Mouse (Mus musculus) liver, embryonic 13.5 days (tissue): ENCODE data around the gene Actr3b. TPM values are rescaled to one million over a fixed set of nuclear protein-coding genes. Genes with fewer than 3 reads are reported as not detected.
"Not testable (repeated sequence)": the region's sequence is repeated elsewhere in the genome, so short reads cannot be mapped to it uniquely, and the experiment has no call there.

ENCODE experiments used
- ATAC-seq: fragments of 200-750 bp; cut with Nextera tagmentation; 2 replicates; pipeline ENCODE4 v1.8.0; 2017; ENCODE audit warnings: low read depth, mild to moderate bottlenecking, moderate number of reproducible peaks, moderate library complexity
- DNase-seq: peaks from one replicate; pipeline ENCODE4 v3.0.0; 2022
- H3K27ac ChIP-seq: fragments of 300-500 bp; sonication (generic); 2 replicates; pipeline ENCODE4 v1.5.1; 2015; ENCODE audit warnings: moderate library complexity, mild to moderate bottlenecking, inconsistent platforms
- H3K27me3 ChIP-seq: fragments of 300-500 bp; sonication (generic); 2 replicates; pipeline ENCODE4 v1.6.1; 2015; ENCODE audit warnings: mild to moderate bottlenecking, inconsistent platforms
- H3K36me3 ChIP-seq: fragments of 300-500 bp; sonication (generic); 2 replicates; pipeline ENCODE4 v1.6.1; 2015; ENCODE audit warnings: mild to moderate bottlenecking, inconsistent platforms
- H3K4me1 ChIP-seq: fragments of 300-500 bp; sonication (generic); replicated peaks from 2 replicates; pipeline ENCODE4 v1.6.1; 2015; ENCODE audit warnings: inconsistent platforms
- H3K4me2 ChIP-seq: fragments of 300-500 bp; sonication (generic); 2 replicates; pipeline ENCODE4 v1.6.1; 2015; ENCODE audit warnings: inconsistent platforms, mild to moderate bottlenecking, moderate library complexity
- H3K4me3 ChIP-seq: fragments of 300-500 bp; sonication (generic); replicated peaks from 2 replicates; pipeline ENCODE4 v1.5.1; 2015; ENCODE audit warnings: mild to moderate bottlenecking, inconsistent platforms
- H3K9ac ChIP-seq: fragments of 300-500 bp; sonication (generic); 2 replicates; pipeline ENCODE4 v1.6.1; 2015; ENCODE audit warnings: mild to moderate bottlenecking, inconsistent platforms
- H3K9me3 ChIP-seq: fragments of 300-500 bp; sonication (generic); replicated peaks from 2 replicates; pipeline ENCODE4 v1.6.1; 2016; ENCODE audit warnings: inconsistent platforms
- WGBS: fragments of 180-500 bp; shearing (Covaris S2); methylation state at CpG from one replicate; pipeline ENCODE4 v1.1.7; 2015; ENCODE audit not compliant: insufficient replicate concordance; 5-methylcytosine and 5-hydroxymethylcytosine counted together
- polyA plus RNA-seq: library from polyadenylated mRNA; unstranded; fragments of >200 nt; fragmentation: Nextera tagmentation; extraction: Ambion mirVana; gene quantifications from 2 replicates; pipeline ENCODE4 v1.2.1, GENCODE M21; 2015

Gene Actr3b
- 0.90 and 0.95 TPM in 2 replicates for polyA plus RNA-seq

- WGBS = 2% methylated on average over 44 of the region's 45 CpGs
- Histone ChIP-seq H3K9me3 (no peaks in the 10 kb centered on the region), H3K36me3 (no peaks in the 10 kb centered on the region), H3K9ac (peak within 1 kb of the TSS; percentile 56), H3K4me3 (peak within 1 kb of the TSS; percentile 63), H3K4me2 (peak within 1 kb of the TSS; percentile 86), H3K27ac (no peak within 1 kb of the TSS), H3K27me3 (peaks cover 18% of the 10 kb centered on the region), H3K4me1 (peaks cover 12% of the 10 kb centered on the region)
- peak; percentile 72 for DNase-seq
- peak; percentile 95 for ATAC-seq
These were observed at the start of gene Actr3b for GRCm38 (mm10) chr5:25759460-25760409. Actr3b (plus strand) TSS chr5:25759997.

DNA sequence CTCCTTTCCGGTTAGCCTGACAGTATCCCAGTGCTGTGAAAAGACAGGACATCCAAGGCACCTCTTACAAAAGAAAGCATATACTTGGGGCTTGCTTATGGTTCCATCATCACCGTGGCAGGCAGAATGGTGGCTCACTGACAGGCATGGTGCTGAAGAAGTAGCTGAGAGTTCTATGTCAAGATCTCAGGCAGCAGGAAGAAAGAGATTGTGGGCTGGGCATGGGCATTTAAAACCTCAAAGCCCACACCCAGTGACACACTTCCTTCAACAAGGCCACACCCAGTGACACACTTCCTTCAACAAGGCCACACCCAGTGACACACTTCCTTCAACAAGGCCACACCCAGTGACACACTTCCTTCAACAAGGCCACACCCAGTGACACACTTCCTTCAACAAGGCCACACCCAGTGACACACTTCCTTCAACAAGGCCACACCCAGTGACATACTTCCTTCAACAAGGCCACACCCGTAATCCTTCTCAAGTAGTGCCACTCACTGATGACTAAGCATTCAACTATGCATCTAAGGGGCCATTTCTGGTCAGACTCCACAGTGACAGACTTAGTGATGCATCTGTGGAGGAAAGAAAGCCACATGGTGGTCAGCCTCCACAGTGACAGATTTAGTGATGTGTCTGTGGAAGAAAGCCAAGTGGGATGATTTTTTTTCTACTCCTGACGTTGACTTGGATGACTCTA lies 46.6 kb upstream of the Actr3b start:
- H3K27ac ChIP-seq, H3K4me1 ChIP-seq, DNase-seq, H3K4me2 ChIP-seq, H3K27me3 ChIP-seq, H3K9me3 ChIP-seq, H3K36me3 ChIP-seq, ATAC-seq, H3K4me3 ChIP-seq, H3K9ac ChIP-seq: not testable (repeated sequence)
- WGBS = 85% methylated on average over 4 of the region's 4 CpGs

GRCm38 (mm10) chr5:25719390-25719789 lies 40.4 kb upstream of the Actr3b start:
- DNase-seq (no peak), ATAC-seq (no peak)
- no peak overlapping the region for H3K9ac ChIP-seq
- H3K36me3 ChIP-seq = no peaks in the 10 kb centered on the region
- no peak overlapping the region for H3K27ac ChIP-seq
- 75% methylated on average over 4 of the region's 4 CpGs for WGBS
- H3K9me3 ChIP-seq = no peaks in the 10 kb centered on the region
- no peaks in the 10 kb centered on the region for H3K27me3 ChIP-seq
- no peaks in the 10 kb centered on the region for H3K4me1 ChIP-seq
- no peak overlapping the region for H3K4me2 ChIP-seq
- no peak overlapping the region for H3K4me3 ChIP-seq

DNA sequence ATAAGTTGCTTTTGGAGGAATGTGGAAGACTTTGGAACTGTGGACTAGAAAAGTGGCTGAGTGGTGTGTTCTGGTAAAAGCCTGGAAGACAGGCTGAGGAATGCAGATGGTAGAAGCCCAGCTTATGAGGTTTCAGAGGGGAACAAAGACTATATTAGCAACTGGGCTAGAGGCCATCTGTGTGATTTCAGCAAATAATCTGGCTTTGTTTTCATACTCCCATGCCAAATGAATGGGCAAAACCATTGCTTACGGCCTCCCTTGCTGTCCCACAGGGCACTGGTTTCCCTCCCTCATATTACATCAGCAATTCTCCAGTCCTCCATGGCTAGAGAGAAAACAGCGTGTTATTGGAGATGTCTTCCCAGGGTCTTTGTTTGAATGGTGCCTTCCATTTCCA lies 36.8 kb upstream of the Actr3b start:
- no peak overlapping the region for H3K4me2 ChIP-seq
- no peaks in the 10 kb centered on the region for H3K4me1 ChIP-seq
- 45% methylated on average over 2 of the region's 2 CpGs for WGBS
- no peak overlapping the region for H3K27ac ChIP-seq
- no peaks in the 10 kb centered on the region for H3K9me3 ChIP-seq
- no peaks in the 10 kb centered on the region for H3K27me3 ChIP-seq
- no peak overlapping the region for H3K9ac ChIP-seq
- DNase-seq (no peak), ATAC-seq (no peak)
- H3K4me3 ChIP-seq = no peak overlapping the region
- no peaks in the 10 kb centered on the region for H3K36me3 ChIP-seq

GRCm38 (mm10) chr5:25724134-25724675 lies 35.6 kb upstream of the Actr3b start:
- Histone ChIP-seq H3K9me3 (no peaks in the 10 kb centered on the region), H3K4me2 (no peak overlapping the region), H3K4me1 (no peaks in the 10 kb centered on the region), H3K27ac (no peak overlapping the region), H3K4me3 (no peak overlapping the region), H3K27me3 (no peaks in the 10 kb centered on the region), H3K9ac (no peak overlapping the region), H3K36me3 (no peaks in the 10 kb centered on the region)
- ATAC-seq (no peak), DNase-seq (no peak)
- WGBS = 24% methylated on average over 1 of the region's 1 CpGs

GRCm38 (mm10) chr5:25734318-25734717 lies 25.5 kb upstream of the Actr3b start:
- no peaks in the 10 kb centered on the region for H3K4me1 ChIP-seq
- H3K9ac ChIP-seq = no peak overlapping the region
- no peaks in the 10 kb centered on the region for H3K9me3 ChIP-seq
- DNase-seq (no peak), ATAC-seq (no peak)
- H3K27me3 ChIP-seq = no peaks in the 10 kb centered on the region
- H3K4me3 ChIP-seq = no peak overlapping the region
- no peak overlapping the region for H3K27ac ChIP-seq
- H3K36me3 ChIP-seq = no peaks in the 10 kb centered on the region
- 4% methylated on average over 1 of the region's 1 CpGs for WGBS
- no peak overlapping the region for H3K4me2 ChIP-seq

DNA sequence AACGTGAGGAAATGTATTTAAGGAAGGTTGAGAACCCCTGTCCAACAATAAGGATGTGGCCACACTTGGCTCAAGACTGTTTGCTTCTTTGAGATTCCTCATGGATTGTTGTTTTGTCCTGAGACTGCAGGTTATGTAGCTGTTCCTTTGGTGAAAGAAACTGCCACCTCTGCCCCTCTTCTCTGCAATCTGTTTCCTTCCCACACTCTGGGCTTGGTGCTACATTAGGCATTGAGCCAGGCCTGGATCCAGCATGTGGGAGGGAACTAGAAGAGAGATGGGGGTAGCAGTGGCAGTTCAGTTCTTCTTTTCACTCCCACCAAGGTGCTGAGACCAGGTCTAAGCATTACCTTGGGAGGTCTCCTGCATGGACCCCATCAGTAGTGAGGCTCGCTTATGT lies 23.9 kb upstream of the Actr3b start:
- H3K27ac ChIP-seq = no peak overlapping the region
- H3K4me1 ChIP-seq = no peaks in the 10 kb centered on the region
- H3K36me3 ChIP-seq = no peaks in the 10 kb centered on the region
- no peak overlapping the region for H3K4me2 ChIP-seq
- H3K9me3 ChIP-seq = no peaks in the 10 kb centered on the region
- no peak overlapping the region for H3K9ac ChIP-seq
- ATAC-seq (no peak), DNase-seq (no peak)
- 47% methylated on average over 2 of the region's 2 CpGs for WGBS
- no peak overlapping the region for H3K4me3 ChIP-seq
- H3K27me3 ChIP-seq = no peaks in the 10 kb centered on the region

- Histone ChIP-seq H3K27me3 (no peaks in the 10 kb centered on the region), H3K4me1 (no peaks in the 10 kb centered on the region), H3K9me3 (no peaks in the 10 kb centered on the region), H3K36me3 (no peaks in the 10 kb centered on the region), H3K27ac (no peak overlapping the region), H3K4me2 (no peak overlapping the region), H3K9ac (no peak overlapping the region), H3K4me3 (no peak overlapping the region)
- WGBS = 56% methylated on average over 3 of the region's 3 CpGs
- DNase-seq (no peak), ATAC-seq (no peak)
These were observed 21.3 kb upstream of the Actr3b start for GRCm38 (mm10) chr5:25738448-25738847.

DNA sequence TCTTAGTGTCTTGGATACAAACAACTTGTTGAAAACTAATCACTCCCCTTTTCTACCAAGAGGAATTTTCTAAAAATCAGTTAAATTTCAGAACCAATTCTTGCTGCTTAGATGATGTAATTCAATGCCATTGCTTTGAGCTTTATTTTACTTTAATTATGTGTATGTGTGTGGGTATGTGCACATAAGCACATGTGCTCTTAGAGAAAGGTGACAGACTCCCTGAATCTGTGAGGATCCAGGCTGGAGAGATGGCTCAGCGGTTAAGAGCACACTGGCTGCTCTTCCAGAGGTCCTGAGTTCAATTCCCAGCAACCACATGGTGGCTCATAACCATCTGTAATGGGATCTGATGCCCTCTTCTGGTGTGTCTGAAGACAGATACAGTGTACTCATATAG lies 20.9 kb upstream of the Actr3b start:
- not testable (repeated sequence) for H3K36me3 ChIP-seq, DNase-seq, H3K9ac ChIP-seq, H3K27me3 ChIP-seq, H3K27ac ChIP-seq, ATAC-seq, H3K4me1 ChIP-seq, H3K9me3 ChIP-seq, H3K4me2 ChIP-seq, H3K4me3 ChIP-seq
- WGBS = 75% methylated on average over 1 of the region's 1 CpGs

DNA sequence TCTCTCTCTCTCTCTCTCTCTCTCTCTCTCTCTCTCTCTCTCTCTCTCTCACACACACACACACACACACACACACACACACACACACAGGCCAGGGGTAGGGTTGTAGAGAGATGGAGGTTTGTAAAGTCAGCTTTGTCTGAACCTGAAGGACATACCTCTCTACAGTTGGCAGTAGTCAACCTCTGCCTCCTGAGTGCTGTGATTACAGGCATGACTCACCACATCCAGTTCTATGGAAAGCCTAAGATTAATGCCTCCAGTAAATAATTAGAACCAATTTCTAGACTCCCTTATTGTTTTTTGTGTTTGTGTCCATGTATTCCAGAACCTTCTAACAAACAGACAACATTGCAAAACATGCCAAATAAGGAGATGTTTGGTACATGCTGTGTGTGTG lies 11.9 kb upstream of the Actr3b start:
- Histone ChIP-seq H3K4me1 (no peaks in the 10 kb centered on the region), H3K27me3 (no peaks in the 10 kb centered on the region), H3K9ac (no peak overlapping the region), H3K4me2 (no peak overlapping the region), H3K4me3 (no peak overlapping the region), H3K27ac (no peak overlapping the region), H3K9me3 (no peaks in the 10 kb centered on the region), H3K36me3 (no peaks in the 10 kb centered on the region)
- ATAC-seq (no peak), DNase-seq (no peak)

DNA sequence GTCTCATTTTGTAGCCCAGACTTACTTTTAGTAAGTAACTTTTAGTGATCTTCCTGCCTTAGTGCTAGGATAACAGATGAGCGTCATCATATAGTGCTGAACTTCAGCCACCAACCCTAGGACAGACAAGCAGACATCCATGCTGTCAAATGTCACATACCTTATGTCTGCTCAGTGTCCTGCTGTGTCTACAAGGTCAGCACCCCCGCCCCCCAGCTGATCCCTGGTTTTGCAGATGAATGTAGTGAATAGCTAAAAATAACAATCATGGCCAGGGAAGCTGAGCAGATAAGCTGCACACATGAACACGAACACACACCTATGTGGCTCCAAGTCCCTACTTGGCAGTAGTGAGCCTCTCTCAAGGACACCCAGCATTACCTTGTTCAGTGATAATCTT lies 11.2 kb upstream of the Actr3b start:
- DNase-seq (no peak), ATAC-seq (no peak)
- Histone ChIP-seq H3K9me3 (no peaks in the 10 kb centered on the region), H3K4me2 (no peak overlapping the region), H3K4me3 (no peak overlapping the region), H3K27me3 (no peaks in the 10 kb centered on the region), H3K27ac (no peak overlapping the region), H3K36me3 (no peaks in the 10 kb centered on the region), H3K4me1 (no peaks in the 10 kb centered on the region), H3K9ac (no peak overlapping the region)
- WGBS = 52% methylated on average over 3 of the region's 3 CpGs
